Mouse (Mus musculus): ENCODE results near the gene Prm1.
"Not testable (repeated sequence)": the region's sequence is repeated elsewhere in the genome, so short reads cannot be mapped to it uniquely, and the experiment has no call there.

Gene Prm1

DNA sequence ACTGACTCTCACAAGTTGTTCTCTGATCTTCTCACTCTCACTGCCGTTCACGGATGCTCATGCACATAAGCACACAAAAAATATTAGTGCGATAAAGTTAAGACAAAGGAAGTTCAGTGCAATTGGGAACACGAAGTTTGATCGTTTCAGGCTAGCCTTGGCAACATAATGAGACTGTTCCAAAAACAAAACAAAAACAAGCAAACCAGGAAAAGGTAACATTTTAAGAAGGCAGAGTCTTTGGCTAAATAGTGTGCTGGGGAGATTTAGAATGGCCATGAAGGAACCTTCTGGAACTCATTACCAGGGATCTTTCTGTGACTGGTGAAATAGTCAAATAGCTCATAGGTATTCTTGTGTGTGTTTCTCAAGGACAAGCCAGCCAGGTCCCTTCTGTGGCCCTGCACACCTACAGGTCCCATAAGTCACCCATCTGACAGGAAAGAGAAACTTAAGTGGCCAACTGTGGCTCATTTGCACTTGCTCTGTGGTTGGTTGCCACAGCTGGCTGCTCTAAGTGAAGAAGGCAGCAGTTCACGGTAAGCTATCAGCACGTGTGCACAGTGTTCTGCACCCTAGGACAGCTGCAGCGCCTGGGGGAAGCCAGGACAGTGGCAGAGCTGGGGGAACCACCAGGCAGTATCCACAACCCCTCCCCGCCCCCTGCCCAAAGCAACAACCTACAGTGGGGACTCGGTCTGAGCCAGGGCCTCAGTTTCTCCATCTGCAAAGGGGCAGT is at the start of gene Prm1:
Gene Prm1 (minus strand): TSS at position 51 of the 739 bp plus-strand sequence.
- DNase-seq (ENCODE audit: inconsistent age in 2 of 2, low spot score in 1 of 2) = no peak

DNA sequence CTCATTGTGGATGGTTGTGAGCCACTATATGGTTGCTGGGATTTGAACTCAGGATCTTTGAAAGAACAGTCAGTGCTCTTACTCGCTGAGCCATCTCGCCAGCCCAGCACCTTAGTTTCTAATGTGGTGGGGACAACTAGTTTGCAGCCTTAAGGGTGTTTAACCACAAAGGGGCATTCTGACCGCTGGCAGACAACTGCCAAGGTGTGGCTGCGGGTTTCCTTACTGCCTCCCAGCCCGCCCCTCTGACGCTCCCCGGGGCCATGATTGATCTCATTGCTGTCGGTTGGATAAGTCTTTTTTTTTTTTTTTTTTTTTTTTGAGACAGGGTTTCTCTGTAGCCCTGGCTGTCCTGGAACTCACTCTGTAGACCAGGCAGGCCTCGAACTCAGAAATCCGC is 46.6 kb upstream of the Prm1 start:
- DNase-seq (ENCODE audit: inconsistent age in 2 of 2, low spot score in 1 of 2) = not testable (repeated sequence)

DNA sequence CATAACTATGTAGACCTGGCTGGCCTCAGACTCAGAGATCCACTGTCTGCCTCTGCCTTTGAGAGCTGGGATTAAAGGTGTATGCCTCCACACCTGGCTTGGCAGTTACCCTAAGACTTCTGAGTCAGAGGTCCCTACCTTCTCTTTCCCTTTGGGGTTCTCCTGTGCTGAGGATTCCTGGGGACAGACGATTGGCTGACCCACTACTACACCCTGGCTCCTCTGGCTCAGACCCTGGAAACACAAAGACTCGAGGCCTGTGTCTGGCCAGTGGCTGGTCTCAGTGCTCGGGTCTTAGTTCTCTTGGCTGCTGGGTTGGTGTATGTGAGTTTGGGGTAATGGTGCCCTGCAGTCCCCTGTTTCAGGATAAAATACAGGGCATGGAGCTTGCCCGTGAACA is 45.3 kb upstream of the Prm1 start:
- no peak for DNase-seq (ENCODE audit: inconsistent age in 2 of 2, low spot score in 1 of 2)

DNA sequence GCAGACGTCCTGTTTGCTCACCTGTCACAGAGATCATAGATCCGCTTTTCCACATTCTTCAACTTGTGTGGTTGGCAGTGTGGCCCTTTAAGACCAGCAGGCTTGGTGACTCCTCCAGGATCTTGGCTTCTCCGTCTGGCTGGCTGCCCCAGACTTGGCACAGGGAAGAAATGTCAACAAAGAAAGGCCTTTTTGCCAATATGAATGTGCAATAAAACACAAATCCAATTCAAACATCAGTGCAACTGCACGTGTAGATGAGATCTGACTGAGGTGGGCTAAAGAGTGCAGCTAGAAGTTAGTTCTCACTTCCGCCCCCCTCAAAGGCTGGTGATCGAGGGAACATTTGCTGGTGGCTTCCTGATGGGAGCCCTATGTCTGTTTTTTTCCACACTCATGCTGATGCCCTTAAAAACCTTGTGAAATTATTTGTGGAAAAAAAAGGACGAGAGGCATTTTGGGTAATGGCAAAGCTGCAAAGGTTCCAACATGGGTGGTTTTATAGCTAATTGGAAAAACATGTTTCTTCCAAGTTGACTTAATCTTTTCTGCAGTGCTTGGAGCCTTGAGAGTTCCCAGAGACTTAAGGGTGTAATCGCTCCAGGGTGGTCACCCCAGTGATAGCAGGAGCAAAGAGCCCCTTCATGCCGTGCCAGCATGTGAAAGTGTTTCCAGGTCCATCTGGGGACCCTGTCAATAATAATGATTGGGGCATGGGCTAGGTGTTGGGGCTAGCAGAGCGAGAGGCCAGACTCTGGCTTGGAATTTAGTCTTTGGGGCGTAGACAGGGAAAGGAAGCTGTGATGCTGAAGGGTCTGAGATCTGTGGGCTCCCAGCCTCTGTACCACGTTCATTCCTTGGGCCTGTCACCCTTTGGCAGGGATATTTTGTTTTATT is 44.6 kb upstream of the Prm1 start:
- peak; percentile 81 to 92 for DNase-seq (ENCODE audit: inconsistent age in 2 of 2, low spot score in 1 of 2)

DNA sequence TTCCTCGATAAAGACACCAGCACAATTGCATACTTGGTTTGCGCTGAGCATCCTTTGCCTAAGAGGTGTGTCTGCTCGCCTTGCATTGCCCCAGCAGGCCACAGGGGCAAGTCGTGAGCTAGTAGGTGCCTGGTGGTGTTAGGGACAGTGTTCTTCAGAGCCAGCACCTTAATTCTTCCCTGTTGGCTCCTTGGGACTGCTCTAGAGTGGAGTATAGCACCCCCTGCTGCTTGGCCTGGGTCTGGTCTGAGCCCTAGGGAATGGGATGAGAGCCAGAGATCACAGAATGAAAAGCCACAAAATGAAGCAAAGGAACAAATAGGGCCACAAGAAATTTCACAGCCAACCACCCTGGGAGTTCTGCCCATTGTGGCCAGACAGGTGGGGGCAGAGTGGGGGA is 40.9 kb upstream of the Prm1 start:
- DNase-seq (ENCODE audit: inconsistent age in 2 of 2, low spot score in 1 of 2) = peak; percentile 80 to 92

DNA sequence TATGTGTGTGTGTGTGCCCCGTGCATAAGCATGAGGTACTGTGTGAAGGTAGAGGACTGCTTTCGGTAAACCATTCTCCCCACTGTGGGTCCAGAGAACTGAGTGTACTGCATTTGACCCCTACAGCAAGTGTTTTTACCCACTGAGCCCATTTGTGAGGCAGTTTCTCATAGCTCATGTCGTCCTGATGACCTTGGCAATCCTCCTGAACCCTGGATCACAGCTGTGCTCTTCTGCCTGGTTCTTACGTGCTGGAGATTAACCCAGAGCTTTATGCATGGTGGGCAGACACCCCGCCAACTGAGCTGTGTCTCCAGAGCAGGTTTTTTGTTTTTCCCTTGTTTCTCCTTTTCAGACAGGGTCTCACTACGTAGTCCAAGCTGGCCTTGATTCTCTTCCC is 40.3 kb upstream of the Prm1 start:
- peak; percentile 69 to 78 for DNase-seq (ENCODE audit: inconsistent age in 2 of 2, low spot score in 1 of 2)

DNA sequence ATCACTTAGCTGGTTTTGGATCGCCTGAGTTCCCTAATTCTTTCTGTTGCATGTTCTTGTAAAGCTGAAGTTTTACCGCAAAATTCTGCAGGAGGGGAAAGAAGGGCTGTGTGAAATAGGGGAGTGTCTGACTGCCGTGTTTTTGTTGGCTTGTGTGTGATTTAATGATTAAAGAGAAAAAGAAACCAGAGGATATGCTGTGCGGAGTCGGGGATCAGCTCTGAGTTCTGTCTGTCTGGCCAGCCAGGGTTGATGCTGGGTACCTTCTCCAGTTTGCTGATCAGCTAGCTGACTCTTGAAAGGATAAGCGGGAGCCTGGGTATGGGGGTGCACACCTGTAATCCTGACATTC is 38.7 kb upstream of the Prm1 start:
- peak in 1 of 2 experiments; percentile 68 for DNase-seq (ENCODE audit: inconsistent age in 2 of 2, low spot score in 1 of 2)

DNA sequence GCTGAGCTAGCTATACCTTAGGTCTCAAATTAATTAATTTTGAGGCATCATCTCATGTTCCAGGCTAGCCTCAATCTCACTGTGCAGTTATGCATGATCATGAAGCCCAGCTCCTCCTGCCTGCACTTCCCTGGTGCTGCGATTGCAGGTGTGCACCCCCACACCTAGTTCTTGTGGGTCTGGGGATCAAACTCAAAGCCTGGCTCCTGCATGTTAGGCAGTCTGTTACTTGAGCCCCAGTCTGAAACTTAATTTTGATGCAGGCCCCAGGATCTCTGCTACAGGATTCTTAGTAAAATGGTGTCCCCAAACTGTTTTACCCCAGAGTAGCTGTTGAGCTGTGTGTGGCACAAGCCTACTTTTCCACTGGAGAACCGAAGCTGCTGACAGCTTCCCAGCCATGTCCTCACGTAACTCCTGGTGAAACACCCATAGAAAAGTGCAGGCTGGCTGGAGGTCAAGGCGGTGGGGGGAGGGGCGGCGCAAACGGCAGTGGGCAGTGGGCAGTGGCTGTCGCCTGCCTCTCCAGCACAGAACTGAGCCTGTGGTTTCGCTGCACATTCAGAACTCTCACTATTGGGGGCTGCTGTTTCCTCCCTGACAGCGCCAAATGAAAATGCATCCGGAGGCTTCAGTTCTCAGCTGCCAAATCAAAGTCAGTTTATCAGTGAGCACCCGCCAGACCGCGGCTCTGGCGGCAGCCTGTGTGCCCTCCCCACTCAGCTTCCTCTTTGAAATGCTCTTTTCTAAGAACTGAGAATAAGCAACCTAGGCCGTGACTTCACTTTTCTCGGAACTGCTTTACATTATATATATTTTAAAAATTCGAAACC is 38.1 kb upstream of the Prm1 start:
- peak; percentile 60 to 83 for DNase-seq (ENCODE audit: inconsistent age in 2 of 2, low spot score in 1 of 2)

DNA sequence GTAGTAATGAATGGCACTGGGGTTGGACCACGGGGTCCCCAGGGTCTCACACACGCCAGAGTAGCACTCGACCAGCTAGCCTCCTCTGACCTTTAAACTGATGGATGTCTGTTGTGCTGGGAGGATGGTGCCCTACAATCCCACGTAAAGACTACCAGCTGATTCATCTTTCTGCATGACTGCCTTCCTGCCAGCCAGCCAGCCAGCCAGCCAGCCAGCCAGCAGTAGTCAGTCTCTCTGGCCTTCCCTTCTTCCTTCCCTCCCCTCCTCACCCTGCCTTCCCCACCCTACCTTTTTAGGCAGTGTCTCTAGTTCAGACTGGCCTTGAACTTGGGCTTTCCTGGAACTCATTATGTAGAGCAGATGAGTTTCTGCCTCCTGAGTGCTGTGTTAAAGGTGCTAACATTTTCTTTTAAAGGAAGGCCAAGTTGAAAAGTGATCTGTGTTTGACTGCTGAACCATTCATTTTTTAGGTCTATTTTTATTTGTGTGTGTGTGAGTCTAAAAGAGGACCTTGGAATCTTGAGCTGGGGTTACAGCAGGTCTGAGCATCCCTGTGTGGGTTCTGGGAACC is 36.7 kb upstream of the Prm1 start:
- DNase-seq (ENCODE audit: inconsistent age in 2 of 2, low spot score in 1 of 2) = peak; percentile 42 to 82

DNA sequence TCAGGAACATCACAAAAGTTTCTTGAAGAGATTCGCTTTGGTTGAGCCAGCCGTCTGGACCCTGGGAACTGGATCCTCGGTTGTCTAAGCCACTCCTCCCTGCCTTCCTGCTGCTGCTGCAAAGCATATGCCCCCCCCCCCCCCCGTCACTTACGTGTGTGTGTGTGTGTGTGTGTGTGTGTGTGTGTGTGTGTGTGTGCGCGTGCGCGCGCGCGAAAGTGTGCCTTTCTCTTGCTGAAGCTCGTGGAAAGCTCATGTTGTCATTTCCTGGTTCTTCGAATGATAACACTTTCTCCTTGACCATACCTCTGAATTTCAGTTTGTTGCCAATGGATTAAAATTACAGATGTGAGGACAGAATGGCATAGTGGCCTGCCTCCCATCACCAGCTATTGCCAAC is 34.4 kb upstream of the Prm1 start:
- DNase-seq (ENCODE audit: inconsistent age in 2 of 2, low spot score in 1 of 2) = no peak

DNA sequence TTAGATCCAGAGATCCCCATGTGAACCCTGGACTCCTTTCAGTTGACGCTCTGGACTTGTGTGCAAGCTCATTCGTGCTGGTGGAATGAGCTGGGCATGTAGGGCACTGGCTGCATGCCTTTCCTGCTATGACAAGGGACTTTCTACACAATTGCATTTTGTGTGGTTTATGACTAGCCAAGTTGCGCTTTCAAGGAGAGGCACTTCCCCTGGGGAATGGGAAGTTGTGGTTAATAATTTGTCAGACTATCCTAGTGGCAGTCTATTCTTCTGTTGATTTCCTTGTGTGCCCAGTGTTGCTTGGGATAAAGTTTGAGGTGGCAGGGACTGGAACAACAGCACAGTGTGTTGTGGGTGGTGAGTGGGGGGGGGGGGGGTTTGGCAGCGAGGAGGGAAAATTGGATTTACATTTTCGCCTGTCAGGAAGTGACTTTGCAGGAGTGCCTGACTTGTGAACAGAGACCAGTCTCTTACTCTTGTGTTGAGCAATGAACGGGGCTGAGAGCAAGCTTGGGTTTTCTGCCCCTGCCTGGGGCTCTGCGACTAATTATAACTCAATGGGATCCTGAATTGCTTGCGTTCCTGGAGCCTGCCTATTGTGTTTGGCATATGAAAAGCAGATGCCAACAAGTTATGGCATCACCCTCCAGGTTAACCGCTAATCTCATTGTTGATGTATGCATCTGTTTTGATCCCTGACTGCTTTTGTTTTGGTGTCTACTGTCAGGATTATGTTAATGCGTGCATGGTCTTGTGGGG is 33.0 kb upstream of the Prm1 start:
- no peak for DNase-seq (ENCODE audit: inconsistent age in 2 of 2, low spot score in 1 of 2)

DNA sequence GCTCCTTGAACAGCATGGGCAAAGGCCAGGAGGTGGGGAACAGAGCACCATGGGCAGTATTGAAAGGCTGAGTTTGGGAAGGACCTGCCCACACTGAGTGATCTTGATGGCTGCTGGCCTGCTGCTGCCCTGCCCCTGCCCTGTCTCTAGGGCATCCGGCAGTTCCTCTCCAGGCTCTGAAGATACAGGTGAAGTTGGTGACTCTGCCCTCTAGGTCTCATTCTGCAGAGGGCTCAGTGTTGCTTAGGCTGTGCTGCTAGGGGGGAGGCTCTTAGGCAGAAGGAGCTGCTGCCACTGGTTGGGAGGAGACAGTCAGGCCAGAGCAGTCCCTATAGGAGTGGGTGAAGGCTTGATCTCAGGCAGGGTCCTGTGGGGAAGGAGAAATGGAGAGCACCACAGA is 32.3 kb upstream of the Prm1 start:
- DNase-seq (ENCODE audit: inconsistent age in 2 of 2, low spot score in 1 of 2) = no peak

DNA sequence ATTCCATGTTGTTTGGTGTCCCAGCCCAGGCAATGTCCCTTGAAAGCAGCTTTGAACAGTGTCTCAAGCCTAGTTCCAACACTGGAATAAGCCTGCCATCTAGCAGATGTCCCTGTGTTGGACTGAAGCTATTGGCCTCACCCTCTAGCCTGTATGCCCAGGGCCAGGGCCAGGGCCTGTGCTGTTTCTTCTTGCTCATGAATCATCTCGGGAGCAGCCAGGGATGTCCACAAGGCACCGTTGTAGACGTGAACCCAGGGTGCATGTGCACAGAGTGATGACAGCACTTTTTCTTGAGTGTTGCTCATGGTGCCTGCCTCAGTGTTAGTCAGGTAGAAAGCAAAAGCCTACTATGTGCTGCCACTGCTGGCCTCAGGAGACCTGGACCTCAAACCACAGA is 31.6 kb upstream of the Prm1 start:
- peak in 1 of 2 experiments; percentile 61 for DNase-seq (ENCODE audit: inconsistent age in 2 of 2, low spot score in 1 of 2)

DNA sequence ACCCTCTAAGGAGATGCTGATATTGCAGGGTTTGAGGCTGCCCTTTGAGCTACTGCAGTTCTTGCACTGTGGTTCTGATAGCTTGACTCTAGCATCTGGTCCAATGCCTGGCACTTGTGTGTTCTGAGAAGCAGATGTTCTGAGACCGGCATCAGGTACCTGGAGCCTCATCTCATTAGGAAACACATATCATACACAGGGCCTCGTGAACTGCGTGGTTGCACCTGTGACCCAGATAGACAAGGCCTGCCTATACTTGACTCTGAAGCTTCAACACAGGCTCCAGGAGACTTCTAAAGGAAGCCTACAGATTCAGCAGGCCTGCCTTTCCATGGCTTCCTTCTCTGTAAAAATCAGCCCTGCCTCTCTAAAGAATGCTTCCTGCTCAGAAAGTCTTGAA is 30.7 kb upstream of the Prm1 start:
- peak in 1 of 2 experiments; percentile 17 for DNase-seq (ENCODE audit: inconsistent age in 2 of 2, low spot score in 1 of 2)

DNA sequence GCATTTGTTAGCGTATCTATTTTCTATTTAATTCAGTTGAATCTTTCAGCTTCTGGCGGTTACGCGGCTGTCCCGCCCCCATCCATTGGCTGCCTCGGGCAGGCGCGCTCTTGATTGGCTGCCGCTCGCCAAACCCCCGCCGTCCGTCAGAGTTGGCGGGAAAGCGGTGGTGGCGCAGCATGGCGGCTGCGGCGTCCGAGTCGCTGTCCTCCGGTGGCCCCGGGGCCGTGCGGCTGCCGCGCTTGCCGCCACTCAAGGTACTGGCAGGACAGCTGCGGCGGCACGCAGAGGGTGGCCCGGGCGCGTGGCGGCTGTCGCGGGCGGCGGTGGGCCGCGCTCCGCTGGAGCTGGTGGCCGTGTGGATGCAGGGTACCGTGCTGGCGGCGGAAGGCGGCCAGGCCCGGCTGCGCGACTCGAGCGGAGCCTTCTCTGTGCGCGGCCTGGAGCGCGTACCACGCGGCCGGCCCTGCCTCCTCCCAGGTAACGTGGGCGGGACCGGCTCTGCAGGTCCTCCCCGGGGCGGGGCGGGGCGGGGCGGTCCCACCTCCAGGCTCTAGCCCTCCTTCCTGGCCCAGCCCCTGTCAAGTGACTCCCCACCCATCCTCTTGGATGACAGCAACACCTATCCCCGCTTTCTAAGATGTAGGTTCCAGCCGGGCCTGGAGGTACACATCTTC is 29.4 kb upstream of the Prm1 start, which contains the start of gene Rmi2:
Gene Rmi2 (plus strand): TSS at position 149 of the 677 bp plus-strand sequence.
- peak; percentile 88 to 94 for DNase-seq (ENCODE audit: inconsistent age in 2 of 2, low spot score in 1 of 2)

DNA sequence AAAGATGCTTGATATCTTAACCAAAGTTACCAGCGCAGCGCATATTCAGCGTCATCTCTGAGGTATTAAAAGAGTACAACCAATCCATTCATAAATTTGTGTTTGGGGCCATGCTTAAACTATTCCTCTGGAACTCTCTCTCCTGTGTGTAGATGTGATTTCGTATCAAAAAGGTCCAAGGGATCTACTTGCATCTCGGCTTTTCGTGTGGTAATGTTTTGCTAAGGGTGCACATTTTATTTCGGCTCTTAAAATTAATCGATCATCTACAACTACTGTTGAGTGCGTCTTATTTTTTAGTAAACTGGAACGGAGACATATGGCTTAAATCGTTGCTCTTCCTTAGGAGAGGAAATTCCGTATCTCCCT is 28.9 kb upstream of the Prm1 start:
- DNase-seq (ENCODE audit: inconsistent age in 2 of 2, low spot score in 1 of 2) = no peak

DNA sequence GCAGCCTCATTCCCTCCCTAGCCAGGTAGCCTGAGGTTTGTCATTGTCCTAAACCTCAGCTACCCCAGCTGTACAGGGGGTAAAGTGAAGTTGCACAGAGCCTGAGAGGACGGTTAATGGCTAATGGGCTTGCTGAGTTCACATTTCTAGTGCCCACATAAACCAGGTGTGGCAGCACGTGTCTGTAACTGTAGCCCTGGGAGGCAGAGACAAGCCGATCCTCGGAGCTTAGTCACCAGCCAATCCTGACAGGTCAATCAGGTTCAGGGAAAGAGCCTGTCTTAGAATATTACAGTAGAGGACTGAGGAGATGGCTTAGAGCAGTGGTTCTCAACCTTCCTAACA is 22.8 kb upstream of the Prm1 start:
- no peak for DNase-seq (ENCODE audit: inconsistent age in 2 of 2, low spot score in 1 of 2)

DNA sequence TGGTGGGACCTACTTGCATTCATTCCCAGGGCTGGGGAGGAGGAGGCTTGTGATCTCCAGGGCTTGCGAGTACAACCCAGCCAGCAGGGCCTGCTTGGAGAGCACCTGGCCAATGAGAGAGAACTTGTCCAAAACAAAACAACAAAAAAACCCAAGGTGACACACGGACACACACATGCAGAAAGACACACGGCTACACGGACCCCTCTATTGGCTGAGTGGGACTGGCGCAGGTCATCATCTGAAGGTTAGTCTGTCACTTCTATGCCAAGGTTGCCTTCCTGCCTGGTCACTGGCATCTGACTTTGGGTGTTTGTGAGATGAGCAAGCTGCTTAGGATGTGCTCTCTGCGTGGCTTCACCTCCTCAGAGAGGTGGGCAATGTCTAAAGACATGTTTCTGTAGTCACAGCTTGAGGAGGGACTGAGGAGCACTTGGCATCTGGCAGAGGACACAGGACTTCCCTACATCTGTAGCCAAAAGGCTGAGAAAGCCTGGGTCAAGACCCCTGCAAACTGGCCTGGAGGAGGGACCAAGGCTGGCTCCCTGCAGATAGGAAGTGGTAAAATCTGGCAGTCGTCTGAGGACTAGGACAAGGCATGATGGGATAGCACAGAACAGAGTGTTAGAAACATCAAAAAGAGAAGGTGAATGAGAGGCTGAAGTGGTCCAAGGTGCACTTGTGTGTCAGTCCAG is 22.3 kb upstream of the Prm1 start:
- DNase-seq (ENCODE audit: inconsistent age in 2 of 2, low spot score in 1 of 2) = no peak

DNA sequence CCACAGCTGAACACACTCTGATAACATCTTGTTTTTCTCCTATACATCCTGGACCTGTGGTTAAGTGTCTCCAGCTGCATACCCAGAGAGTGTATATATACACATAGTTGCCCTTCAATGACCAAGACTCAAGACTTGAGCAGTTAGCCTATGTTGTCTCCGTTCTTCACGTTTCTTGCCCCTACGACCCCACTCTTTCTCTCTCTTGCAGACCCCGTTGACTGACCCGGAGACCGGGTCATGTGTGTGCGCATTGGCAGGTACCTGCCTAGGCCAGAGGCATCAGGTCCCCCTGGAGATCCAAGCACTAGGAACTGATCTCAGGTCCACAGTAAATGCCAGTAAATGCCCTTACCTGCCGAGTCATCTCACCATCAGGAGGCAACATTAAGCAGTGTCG is 21.6 kb upstream of the Prm1 start:
- no peak for DNase-seq (ENCODE audit: inconsistent age in 2 of 2, low spot score in 1 of 2)
